Mouse (Mus musculus): ENCODE results near the gene Olfr12. TPM values are rescaled to one million over a fixed set of nuclear protein-coding genes. Genes with fewer than 3 reads are reported as not detected.

Olfr12 gene
- polyA plus RNA-seq, 1 experiment from 2014 or later: not detected

DNA sequence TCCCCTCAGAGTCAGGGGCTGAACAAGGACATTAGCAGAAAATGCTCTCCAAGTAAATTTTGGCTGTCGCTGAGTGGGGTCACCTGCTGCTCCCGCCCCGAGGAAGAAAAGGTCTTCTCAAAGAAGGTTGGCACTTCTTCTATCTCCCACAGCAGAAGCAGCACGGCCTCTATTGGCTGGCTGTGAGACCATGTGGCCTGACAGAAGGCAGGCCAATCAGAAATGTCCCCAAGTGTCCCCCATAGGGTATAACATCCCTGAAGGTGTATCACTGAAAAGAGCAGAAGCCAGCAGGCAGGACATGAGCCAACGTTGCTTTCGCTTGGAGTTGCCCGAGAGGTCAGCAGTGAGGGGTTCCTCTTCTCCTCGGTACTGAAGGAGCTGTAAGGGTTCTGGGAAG lies 18.4 kb downstream of the Olfr12 start:
- no peak for ATAC-seq (ENCODE audit: insufficient number of reproducible peaks, insufficient read depth, low FRiP score, low read depth)
- 85% methylated on average over 8 of the region's 8 CpGs for WGBS
- no peaks in the 10 kb centered on the region for H3K9me3 ChIP-seq (ENCODE audit: control insufficient read depth, low read depth, low read length)
- H3K9ac ChIP-seq (replicated peaks; ENCODE audit: low read depth, low read length): no peak overlapping the region
- H3K27me3 ChIP-seq (ENCODE audit: control insufficient read depth, insufficient read depth, low read length): no peaks in the 10 kb centered on the region
- H3K27ac ChIP-seq (ENCODE audit: low read length): no peak overlapping the region
- peaks cover 8% of the 10 kb centered on the region for H3K4me1 ChIP-seq (ENCODE audit: control insufficient read depth, insufficient read depth, low read length)
- H3K4me3 ChIP-seq (ENCODE audit: low read depth, low read length): no peak overlapping the region
- H3K4me2 ChIP-seq (replicated peaks; ENCODE audit: low read depth, low read length): no peak overlapping the region
- peaks cover 28% of the 10 kb centered on the region for H3K36me3 ChIP-seq (ENCODE audit: control insufficient read depth, insufficient read depth, low read length)

GRCm38 (mm10) chr1:92636676-92637075 lies 19.1 kb downstream of the Olfr12 start:
- Histone ChIP-seq H3K4me2 (replicated peaks; ENCODE audit: low read depth, low read length) (no peak overlapping the region), H3K9me3 (ENCODE audit: control insufficient read depth, low read depth, low read length) (no peaks in the 10 kb centered on the region), H3K9ac (replicated peaks; ENCODE audit: low read depth, low read length) (no peak overlapping the region), H3K4me1 (ENCODE audit: control insufficient read depth, insufficient read depth, low read length) (peaks cover 11% of the 10 kb centered on the region), H3K36me3 (ENCODE audit: control insufficient read depth, insufficient read depth, low read length) (peaks cover 28% of the 10 kb centered on the region), H3K27ac (ENCODE audit: low read length) (no peak overlapping the region), H3K27me3 (ENCODE audit: control insufficient read depth, insufficient read depth, low read length) (no peaks in the 10 kb centered on the region), H3K4me3 (ENCODE audit: low read depth, low read length) (no peak overlapping the region)
- ATAC-seq (ENCODE audit: insufficient number of reproducible peaks, insufficient read depth, low FRiP score, low read depth): no peak
- 92% methylated on average over 11 of the region's 11 CpGs for WGBS

DNA sequence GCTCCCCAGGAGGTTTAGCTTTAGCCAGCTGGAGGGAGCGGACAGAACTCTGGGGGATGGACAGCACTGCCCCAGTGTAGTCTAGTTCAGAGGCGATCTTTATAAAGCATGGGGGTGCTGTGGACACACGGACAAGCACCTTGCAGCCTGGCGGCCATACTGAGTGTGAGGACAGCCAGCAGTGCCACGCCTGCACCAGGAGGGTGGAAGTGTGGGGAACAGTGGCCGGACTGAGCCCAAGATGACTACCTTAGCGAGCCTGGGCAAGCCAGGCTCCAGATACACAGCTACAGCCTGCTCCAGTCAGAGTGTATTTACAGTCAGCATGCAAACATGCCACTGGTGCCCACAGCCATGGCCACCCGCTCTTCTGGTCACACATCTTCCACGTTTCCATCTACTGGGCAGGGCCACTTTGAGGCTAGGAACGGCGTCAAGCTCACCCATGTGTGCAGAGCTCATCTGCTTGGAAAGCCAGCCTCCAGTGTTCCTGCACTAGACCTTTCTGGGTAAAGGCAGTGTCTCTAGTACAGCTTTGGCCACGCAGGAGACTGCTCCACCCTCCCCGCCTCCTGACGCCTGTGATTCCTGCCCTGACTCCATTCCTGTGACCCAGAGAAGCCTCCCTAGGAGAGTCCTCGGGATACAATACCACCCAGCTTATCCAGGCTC lies 20.0 kb downstream of the Olfr12 start:
- Histone ChIP-seq H3K4me1 (ENCODE audit: control insufficient read depth, insufficient read depth, low read length) (peaks cover 11% of the 10 kb centered on the region), H3K9me3 (ENCODE audit: control insufficient read depth, low read depth, low read length) (no peaks in the 10 kb centered on the region), H3K4me3 (ENCODE audit: low read depth, low read length) (no peak overlapping the region), H3K36me3 (ENCODE audit: control insufficient read depth, insufficient read depth, low read length) (peaks cover 28% of the 10 kb centered on the region), H3K9ac (replicated peaks; ENCODE audit: low read depth, low read length) (no peak overlapping the region), H3K27ac (ENCODE audit: low read length) (no peak overlapping the region), H3K4me2 (replicated peaks; ENCODE audit: low read depth, low read length) (no peak overlapping the region), H3K27me3 (ENCODE audit: control insufficient read depth, insufficient read depth, low read length) (no peaks in the 10 kb centered on the region)
- no peak for ATAC-seq (ENCODE audit: insufficient number of reproducible peaks, insufficient read depth, low FRiP score, low read depth)
- 90% methylated on average over 15 of the region's 15 CpGs for WGBS

DNA sequence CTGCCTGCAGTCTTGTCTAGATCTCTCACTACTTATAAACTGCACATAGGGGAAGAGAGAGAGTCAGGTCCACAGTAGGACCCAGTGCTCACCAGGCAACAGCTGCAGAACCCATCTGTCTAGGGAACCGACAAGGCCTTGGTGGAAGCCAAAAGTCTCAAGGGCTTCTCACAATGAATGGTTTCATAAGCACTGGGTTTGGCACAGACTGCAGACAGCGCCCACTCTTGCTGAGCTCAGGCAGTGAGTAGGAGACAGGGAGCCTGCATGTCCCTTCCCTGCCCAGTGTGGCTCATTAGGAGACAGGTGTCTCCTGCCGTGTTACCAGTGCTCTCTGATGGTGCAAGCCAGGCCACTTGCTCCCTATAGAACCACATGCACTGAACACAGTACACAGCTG lies 20.6 kb downstream of the Olfr12 start:
- Histone ChIP-seq H3K27ac (ENCODE audit: low read length) (no peak overlapping the region), H3K9me3 (ENCODE audit: control insufficient read depth, low read depth, low read length) (no peaks in the 10 kb centered on the region), H3K4me1 (ENCODE audit: control insufficient read depth, insufficient read depth, low read length) (peaks cover 11% of the 10 kb centered on the region), H3K36me3 (ENCODE audit: control insufficient read depth, insufficient read depth, low read length) (peaks cover 28% of the 10 kb centered on the region), H3K4me3 (ENCODE audit: low read depth, low read length) (no peak overlapping the region), H3K9ac (replicated peaks; ENCODE audit: low read depth, low read length) (no peak overlapping the region), H3K27me3 (ENCODE audit: control insufficient read depth, insufficient read depth, low read length) (no peaks in the 10 kb centered on the region), H3K4me2 (replicated peaks; ENCODE audit: low read depth, low read length) (no peak overlapping the region)
- 89% methylated on average over 3 of the region's 3 CpGs for WGBS
- no peak for ATAC-seq (ENCODE audit: insufficient number of reproducible peaks, insufficient read depth, low FRiP score, low read depth)

GRCm38 (mm10) chr1:92638736-92639135 lies 21.1 kb downstream of the Olfr12 start:
- H3K9ac ChIP-seq (replicated peaks; ENCODE audit: low read depth, low read length): no peak overlapping the region

GRCm38 (mm10) chr1:92640393-92640792 lies 22.8 kb downstream of the Olfr12 start:
- no peaks in the 10 kb centered on the region for H3K9me3 ChIP-seq (ENCODE audit: control insufficient read depth, low read depth, low read length)
- H3K9ac ChIP-seq (replicated peaks; ENCODE audit: low read depth, low read length): 0 out of 2 replicates have a peak overlapping the region, but pooled peaks have one; percentile 10
- H3K36me3 ChIP-seq (ENCODE audit: control insufficient read depth, insufficient read depth, low read length): peaks cover 28% of the 10 kb centered on the region
- peaks cover 11% of the 10 kb centered on the region for H3K4me1 ChIP-seq (ENCODE audit: control insufficient read depth, insufficient read depth, low read length)
- peak overlapping the region; percentile 93; the same call in 1 of the 2 replicates for H3K4me2 ChIP-seq (replicated peaks; ENCODE audit: low read depth, low read length)
- no peak overlapping the region for H3K27ac ChIP-seq (ENCODE audit: low read length)
- H3K27me3 ChIP-seq (ENCODE audit: control insufficient read depth, insufficient read depth, low read length): no peaks in the 10 kb centered on the region
- ATAC-seq (ENCODE audit: insufficient number of reproducible peaks, insufficient read depth, low FRiP score, low read depth): no peak
- 88% methylated on average over 6 of the region's 6 CpGs for WGBS
- H3K4me3 ChIP-seq (ENCODE audit: low read depth, low read length): no peak overlapping the region

More at GRCm38 (mm10) chr1:92638736-92639135, 21.1 kb downstream of the Olfr12 start:
- peaks cover 28% of the 10 kb centered on the region for H3K36me3 ChIP-seq (ENCODE audit: control insufficient read depth, insufficient read depth, low read length)
- H3K4me1 ChIP-seq (ENCODE audit: control insufficient read depth, insufficient read depth, low read length): peaks cover 11% of the 10 kb centered on the region
- H3K9me3 ChIP-seq (ENCODE audit: control insufficient read depth, low read depth, low read length): no peaks in the 10 kb centered on the region
- no peaks in the 10 kb centered on the region for H3K27me3 ChIP-seq (ENCODE audit: control insufficient read depth, insufficient read depth, low read length)
- 93% methylated on average over 4 of the region's 4 CpGs for WGBS
- H3K4me3 ChIP-seq (ENCODE audit: low read depth, low read length): no peak overlapping the region
- no peak for ATAC-seq (ENCODE audit: insufficient number of reproducible peaks, insufficient read depth, low FRiP score, low read depth)
- H3K27ac ChIP-seq (ENCODE audit: low read length): no peak overlapping the region
- H3K4me2 ChIP-seq (replicated peaks; ENCODE audit: low read depth, low read length): no peak overlapping the region

DNA sequence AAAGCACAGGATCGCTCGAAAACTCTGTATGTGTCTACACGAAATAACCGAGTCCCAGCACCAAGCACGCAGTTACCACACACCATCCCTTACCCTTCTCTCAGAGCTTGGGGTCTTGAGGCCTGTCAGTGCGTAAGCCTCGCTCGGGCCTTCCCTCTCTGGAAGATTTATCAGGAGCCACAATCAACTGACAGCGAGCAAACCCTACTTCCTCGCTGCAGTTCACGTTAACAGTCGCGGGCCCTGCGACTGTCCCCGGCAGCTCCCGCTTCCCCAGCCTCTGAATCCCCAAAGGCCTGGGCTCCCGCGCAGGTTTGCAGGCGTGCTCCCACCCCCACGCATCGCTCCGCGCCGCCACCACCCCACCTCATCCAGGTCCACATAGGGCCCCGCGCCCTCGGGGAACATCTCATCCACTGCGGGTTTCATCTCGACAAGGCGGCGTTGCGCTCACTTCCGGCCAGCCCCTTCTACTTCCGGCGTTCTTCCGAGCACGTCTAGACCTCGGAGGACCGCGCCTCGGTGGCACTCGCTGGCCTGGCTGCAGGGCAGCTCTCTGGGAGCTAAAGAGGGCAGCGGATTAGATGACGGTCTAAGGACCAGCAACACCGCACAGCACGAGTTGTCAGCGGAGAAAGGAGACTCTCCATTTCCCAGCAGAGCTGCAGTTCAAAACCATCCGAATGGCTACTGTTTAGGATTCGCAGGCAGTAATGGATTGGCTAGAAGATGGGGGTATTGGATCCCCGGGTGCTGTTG lies 24.1 kb downstream of the Olfr12 start, which contains the start of gene Cops9:
Cops9 (minus strand) TSS at position 472 of the 759 bp plus-strand sequence.
- Histone ChIP-seq H3K4me3 (ENCODE audit: low read depth, low read length) (peak within 1 kb of the TSS; percentile 94), H3K9me3 (ENCODE audit: control insufficient read depth, low read depth, low read length) (no peaks in the 10 kb centered on the region), H3K9ac (replicated peaks; ENCODE audit: low read depth, low read length) (peak within 1 kb of the TSS; percentile 79), H3K4me1 (ENCODE audit: control insufficient read depth, insufficient read depth, low read length) (peaks cover 11% of the 10 kb centered on the region), H3K36me3 (ENCODE audit: control insufficient read depth, insufficient read depth, low read length) (peaks cover 19% of the 10 kb centered on the region), H3K27me3 (ENCODE audit: control insufficient read depth, insufficient read depth, low read length) (no peaks in the 10 kb centered on the region), H3K4me2 (replicated peaks; ENCODE audit: low read depth, low read length) (peak within 1 kb of the TSS; percentile 93), H3K27ac (ENCODE audit: low read length) (peak within 1 kb of the TSS; percentile 48; the same call in 1 of the 2 replicates)
- WGBS: 2% methylated on average over 50 of the region's 50 CpGs
- peak; percentile 93 for ATAC-seq (ENCODE audit: insufficient number of reproducible peaks, insufficient read depth, low FRiP score, low read depth)

- Histone ChIP-seq H3K9me3 (ENCODE audit: control insufficient read depth, low read depth, low read length) (no peaks in the 10 kb centered on the region), H3K27ac (ENCODE audit: low read length) (no peak overlapping the region), H3K4me1 (ENCODE audit: control insufficient read depth, insufficient read depth, low read length) (peaks cover 11% of the 10 kb centered on the region), H3K9ac (replicated peaks; ENCODE audit: low read depth, low read length) (no peak overlapping the region), H3K36me3 (ENCODE audit: control insufficient read depth, insufficient read depth, low read length) (peaks cover 6% of the 10 kb centered on the region; the same call in 1 of the 2 replicates), H3K27me3 (ENCODE audit: control insufficient read depth, insufficient read depth, low read length) (no peaks in the 10 kb centered on the region), H3K4me3 (ENCODE audit: low read depth, low read length) (no peak overlapping the region), H3K4me2 (replicated peaks; ENCODE audit: low read depth, low read length) (no peak overlapping the region)
- WGBS: 68% methylated on average over 4 of the region's 4 CpGs
- no peak for ATAC-seq (ENCODE audit: insufficient number of reproducible peaks, insufficient read depth, low FRiP score, low read depth)
Measured at GRCm38 (mm10) chr1:92643691-92644090, 26.1 kb downstream of the Olfr12 start.

All from stomach, embryonic 14.5 days (tissue).